Mouse (Mus musculus) thymus, adult 2 months (tissue): ENCODE measurements around the gene Hist3h2ba. TPM values are rescaled to one million over a fixed set of nuclear protein-coding genes. Genes with fewer than 3 reads are reported as not detected.
A peak's percentile ranks its signal among the peaks of the same experiment; 100 is the strongest.

ENCODE experiments used
- DNase-seq: peaks from one replicate; pipeline ENCODE4 v3.0.0; 2021
- H3K27ac ChIP-seq: fragments of 200-500 bp; 2 replicates; pipeline ENCODE4 v1.5.1; 2012; ENCODE audit warnings: low read length, control low read depth; ENCODE audit not compliant: control insufficient read depth, insufficient read depth
- H3K27me3 ChIP-seq: fragments of 200-500 bp; 2 replicates; pipeline ENCODE4 v1.6.1; 2012; ENCODE audit warnings: mild to moderate bottlenecking, low read length, moderate library complexity, mixed read lengths; ENCODE audit not compliant: control insufficient read depth, insufficient read depth
- H3K36me3 ChIP-seq: fragments of 200-500 bp; 2 replicates; pipeline ENCODE4 v1.6.1; 2012; ENCODE audit warnings: mild to moderate bottlenecking, low read length, moderate library complexity; ENCODE audit not compliant: control insufficient read depth, insufficient read depth
- H3K4me1 ChIP-seq: fragments of 200-500 bp; replicated peaks from 2 replicates; pipeline ENCODE4 v1.6.1; 2012; ENCODE audit warnings: low read length; ENCODE audit not compliant: control insufficient read depth, insufficient read depth
- H3K4me3 ChIP-seq: fragments of 200-500 bp; 2 replicates; pipeline ENCODE4 v1.5.1; 2012; ENCODE audit warnings: mild to moderate bottlenecking, low read length, control low read depth, moderate library complexity; ENCODE audit not compliant: control insufficient read depth, insufficient read depth
- CTCF ChIP-seq: fragments of 200-500 bp; IDR thresholded peaks from 2 replicates; pipeline ENCODE4 v1.5.1; 2012; ENCODE audit warnings: mild to moderate bottlenecking, control low read depth, low read length, moderate library complexity, borderline replicate concordance; ENCODE audit not compliant: control insufficient read depth, poor library complexity, insufficient read depth; ENCODE audit errors: extremely low read depth
- POLR2A ChIP-seq: fragments of 200-500 bp; IDR thresholded peaks from 2 replicates; pipeline ENCODE4 v1.6.1; 2012; ENCODE audit warnings: mild to moderate bottlenecking, low read length, control low read depth, moderate library complexity; ENCODE audit not compliant: control insufficient read depth, poor library complexity, insufficient read depth; ENCODE audit errors: extremely low read depth
- WGBS: fragments of 180-500 bp; shearing (Covaris S2); methylation state at CpG from one replicate; pipeline ENCODE4 v1.1.7; 2018; 5-methylcytosine and 5-hydroxymethylcytosine counted together
- polyA plus RNA-seq: library from polyadenylated mRNA; depleted of rRNA; stranded (reverse); fragments of >200 nt; gene quantifications from 2 replicates; pipeline ENCODE4 v1.2.3, GENCODE M21; 2012

Hist3h2ba gene
- polyA plus RNA-seq, 1 experiment, result 47.2 TPM

- no peaks in the 10 kb centered on the region for H3K27me3 ChIP-seq
- TF ChIP-seq CTCF (no peak), POLR2A (no peak)
- no peak overlapping the region for H3K27ac ChIP-seq
- 77% methylated on average over 2 of the region's 2 CpGs for WGBS
- no peak for DNase-seq
- no peak overlapping the region for H3K4me3 ChIP-seq
- H3K36me3 ChIP-seq, result peaks cover under 1% of the 10 kb centered on the region; the same call in 1 of the 2 replicates
- peaks cover 5% of the 10 kb centered on the region; the same call in 1 of the 2 replicates for H3K4me1 ChIP-seq
Measured at GRCm38 (mm10) chr11:58927053-58927452, 21.7 kb upstream of the Hist3h2ba start.

GRCm38 (mm10) chr11:58927790-58928651 lies 20.7 kb upstream of the Hist3h2ba start:
- peaks cover 3% of the 10 kb centered on the region; the same call in 1 of the 2 replicates for H3K4me1 ChIP-seq
- peak; percentile 75 for DNase-seq
- H3K36me3 ChIP-seq, result peaks cover 11% of the 10 kb centered on the region
- peak overlapping the region; percentile 51 for H3K4me3 ChIP-seq
- peak overlapping the region; percentile 96 for H3K27ac ChIP-seq
- peak; percentile 92; the same call in 1 of the 2 replicates for TF ChIP-seq CTCF
- TF ChIP-seq POLR2A, result no peak
- no peaks in the 10 kb centered on the region for H3K27me3 ChIP-seq
- WGBS, result 1% methylated on average over 20 of the region's 20 CpGs

GRCm38 (mm10) chr11:58929055-58929454 lies 19.7 kb upstream of the Hist3h2ba start:
- Histone ChIP-seq H3K27me3 (no peaks in the 10 kb centered on the region), H3K27ac (no peak overlapping the region), H3K4me3 (no peak overlapping the region), H3K4me1 (peaks cover 3% of the 10 kb centered on the region; the same call in 1 of the 2 replicates), H3K36me3 (peaks cover 19% of the 10 kb centered on the region)
- TF ChIP-seq CTCF (no peak), POLR2A (no peak)
- WGBS, result 85% methylated on average over 4 of the region's 4 CpGs
- DNase-seq, result no peak

DNA sequence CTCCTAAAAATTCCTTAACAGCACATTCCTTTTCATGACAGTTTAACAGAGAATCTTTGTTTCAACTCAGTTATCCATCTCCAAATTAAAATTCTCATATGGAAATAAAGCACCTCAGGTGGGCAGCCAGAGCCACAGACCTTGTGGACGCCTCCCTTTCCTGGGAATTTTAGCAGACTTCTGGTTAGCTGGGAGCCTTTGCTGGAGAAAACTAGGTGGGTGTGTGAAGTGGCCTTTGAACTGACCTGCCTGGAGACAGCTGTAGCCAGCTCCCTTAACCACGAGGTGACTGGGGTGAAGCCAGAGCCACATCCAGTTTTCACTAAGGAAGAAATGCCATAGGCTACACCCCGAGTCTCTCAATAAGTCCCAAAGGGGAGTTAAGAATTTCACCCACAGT lies 19.1 kb upstream of the Hist3h2ba start:
- DNase-seq, result no peak
- WGBS, result 80% methylated on average over 3 of the region's 3 CpGs
- peaks cover 3% of the 10 kb centered on the region; the same call in 1 of the 2 replicates for H3K4me1 ChIP-seq
- peaks cover 19% of the 10 kb centered on the region for H3K36me3 ChIP-seq
- H3K4me3 ChIP-seq, result no peak overlapping the region
- TF ChIP-seq POLR2A (no peak), CTCF (no peak)
- no peak overlapping the region for H3K27ac ChIP-seq
- H3K27me3 ChIP-seq, result no peaks in the 10 kb centered on the region

DNA sequence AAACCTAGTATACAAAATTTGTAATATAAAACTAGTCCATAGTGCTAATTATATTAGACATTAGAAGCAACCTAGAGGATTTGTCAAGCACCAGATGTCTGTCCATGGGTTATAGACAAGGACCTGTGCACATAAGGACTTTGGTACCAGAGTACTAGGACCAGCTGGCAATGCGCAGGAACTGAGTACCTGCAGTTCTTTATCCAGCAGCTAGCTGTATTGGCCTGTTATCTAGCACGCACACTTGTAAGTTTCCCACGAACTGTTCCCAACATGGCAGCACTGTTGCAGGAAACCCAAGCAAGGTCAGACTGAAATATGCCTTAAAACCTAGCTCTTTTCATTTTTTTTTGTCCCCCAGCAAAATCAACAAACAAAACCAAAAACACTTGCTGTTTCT lies 18.5 kb upstream of the Hist3h2ba start:
- WGBS, result 97% methylated on average over 3 of the region's 3 CpGs
- TF ChIP-seq CTCF (no peak), POLR2A (no peak)
- H3K27ac ChIP-seq, result no peak overlapping the region
- no peaks in the 10 kb centered on the region for H3K27me3 ChIP-seq
- no peak overlapping the region for H3K4me3 ChIP-seq
- DNase-seq, result no peak
- peaks cover 19% of the 10 kb centered on the region for H3K36me3 ChIP-seq
- H3K4me1 ChIP-seq, result peaks cover 3% of the 10 kb centered on the region; the same call in 1 of the 2 replicates

- Histone ChIP-seq H3K27me3 (no peaks in the 10 kb centered on the region), H3K4me3 (no peak overlapping the region), H3K36me3 (peaks cover 21% of the 10 kb centered on the region), H3K4me1 (peaks cover 6% of the 10 kb centered on the region; the same call in 1 of the 2 replicates), H3K27ac (no peak overlapping the region)
- DNase-seq, result no peak
- no peak for TF ChIP-seq CTCF
- TF ChIP-seq POLR2A, result no peak
- 77% methylated on average over 4 of the region's 4 CpGs for WGBS
Measured at GRCm38 (mm10) chr11:58931576-58931975, 17.1 kb upstream of the Hist3h2ba start.
